Mouse (Mus musculus): Measurements from ENCODE around the gene Ugcg.

Ugcg gene

DNA sequence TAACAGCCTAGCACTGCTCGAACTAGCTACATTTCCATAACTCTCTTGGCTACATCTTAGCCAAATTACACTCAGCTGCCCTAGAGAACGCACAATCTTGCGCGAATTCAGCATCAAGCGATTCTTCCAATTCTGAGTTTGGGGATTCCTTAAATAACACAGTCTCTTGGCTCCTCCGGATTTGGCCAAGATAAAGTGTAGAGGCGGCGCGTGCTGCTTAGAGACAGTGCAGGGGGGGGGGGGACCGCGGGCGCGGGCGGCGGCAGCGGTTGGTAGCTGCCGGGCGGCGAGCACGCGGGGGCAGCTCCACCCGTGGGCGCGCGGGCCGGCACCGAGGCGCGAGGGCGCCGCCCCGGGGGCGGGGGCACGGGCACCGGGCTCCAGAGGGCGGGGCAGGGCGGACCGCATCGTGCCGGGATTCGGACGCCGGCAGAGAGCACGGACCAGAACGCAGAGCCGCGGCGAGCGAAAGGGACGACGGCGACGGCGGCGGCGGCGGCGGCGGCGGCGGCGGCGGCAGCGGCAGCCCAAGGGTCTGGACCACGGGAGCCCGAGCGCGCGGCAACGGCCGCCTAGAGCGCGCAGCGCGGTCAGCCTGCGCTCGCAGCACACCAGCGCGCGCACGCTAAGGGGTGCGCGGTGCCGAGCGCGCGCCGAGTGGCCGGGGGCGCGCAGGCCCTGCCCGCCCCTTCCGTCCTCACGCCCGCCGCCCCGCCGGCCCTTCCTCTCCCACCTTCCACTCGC is at the start of gene Ugcg:
TSS of gene Ugcg (plus strand) at position 456 of the 744 bp plus-strand sequence.
- DNase-seq: peak; percentile 75 to 89

DNA sequence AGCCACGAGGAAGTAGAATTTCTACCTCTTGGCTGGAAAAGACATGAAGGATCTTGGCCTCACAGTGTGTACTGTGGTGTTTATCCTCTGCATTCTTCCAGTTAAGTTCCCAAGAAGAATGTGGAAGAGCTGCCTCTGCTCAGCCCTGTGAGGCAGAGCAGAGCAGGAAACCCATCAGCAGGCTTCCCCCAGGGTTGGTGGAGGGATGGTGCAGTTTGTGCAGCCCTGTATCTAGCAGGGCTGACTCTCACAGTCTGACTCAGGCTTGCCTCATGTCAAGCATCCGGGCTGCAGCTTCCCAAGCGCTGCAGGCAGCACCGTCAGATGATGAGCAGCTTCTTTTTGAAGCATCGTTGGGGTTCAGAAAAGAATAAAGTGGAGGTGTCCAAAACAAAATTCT is 40.0 kb upstream of the Ugcg start:
- DNase-seq: no peak

DNA sequence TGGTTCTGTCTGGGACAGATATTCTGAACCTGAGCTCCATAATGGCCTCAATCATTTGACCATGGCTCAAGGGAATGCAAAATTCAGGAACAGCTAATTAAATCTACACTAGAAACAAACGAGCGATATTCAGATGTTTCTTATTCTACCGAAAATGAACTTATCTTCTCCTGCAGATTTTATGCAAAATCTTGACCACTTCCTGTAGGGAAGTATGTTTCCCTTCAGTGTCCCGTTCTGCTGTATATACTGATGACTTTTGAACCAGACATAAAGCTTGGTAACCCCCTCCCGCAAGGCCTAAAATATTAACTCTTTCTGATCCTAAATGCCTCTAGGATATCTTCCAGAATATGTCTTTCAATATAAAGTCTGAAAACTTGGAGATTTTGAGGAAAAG is 38.1 kb upstream of the Ugcg start:
- no peak for DNase-seq

DNA sequence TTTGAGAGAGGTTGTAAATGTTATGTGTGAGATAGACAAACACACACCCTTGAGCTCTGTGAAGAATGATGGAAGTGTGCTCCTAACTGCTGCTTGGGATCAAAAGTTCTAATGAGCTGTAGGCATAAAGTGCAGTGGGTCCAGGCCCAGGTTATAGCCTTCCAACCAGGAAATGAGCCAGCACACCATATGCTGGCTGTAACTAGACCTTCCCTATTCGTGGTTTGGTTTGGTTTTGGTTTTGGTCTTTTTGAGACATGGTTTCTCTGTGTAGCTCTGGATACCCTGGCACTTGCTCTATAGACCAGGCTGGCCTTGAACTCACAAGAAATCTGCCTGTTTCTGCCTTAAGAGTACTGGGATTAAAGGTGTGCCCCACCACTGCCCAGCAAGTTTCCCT is 37.1 kb upstream of the Ugcg start:
- DNase-seq: no peak

DNA sequence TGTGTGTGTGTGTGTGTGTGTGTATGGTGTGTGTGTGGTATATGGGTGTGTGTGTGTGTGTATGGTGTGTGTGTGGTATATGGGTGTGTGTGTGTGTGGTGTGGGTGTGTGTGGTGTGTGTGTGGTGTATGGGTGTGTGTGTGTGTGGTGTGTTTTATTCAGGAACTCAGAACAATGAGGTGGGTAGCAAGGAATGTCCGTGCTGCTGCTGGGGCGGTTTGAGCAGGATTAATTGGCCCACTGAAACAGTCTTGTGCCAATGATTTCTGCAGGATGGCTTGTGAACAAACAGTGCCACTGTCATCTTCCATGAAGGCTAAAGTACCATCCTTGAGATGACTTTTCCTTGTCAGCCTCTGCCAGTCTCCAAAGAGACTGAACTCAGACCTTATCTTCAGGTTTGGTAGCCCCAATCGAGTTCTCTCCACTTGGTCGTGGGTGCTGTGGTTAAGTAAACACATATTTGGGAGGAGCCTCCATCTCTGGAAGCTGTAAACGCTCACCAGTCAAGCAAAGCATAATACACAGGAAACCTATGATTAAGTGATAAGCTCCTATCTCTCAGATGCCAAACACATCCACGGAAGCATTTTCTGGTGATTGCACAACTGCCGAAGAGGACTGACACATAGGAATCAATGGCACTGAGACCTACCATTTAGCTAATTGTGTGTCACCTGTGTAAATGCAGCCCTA is 32.0 kb upstream of the Ugcg start:
- no peak for DNase-seq

DNA sequence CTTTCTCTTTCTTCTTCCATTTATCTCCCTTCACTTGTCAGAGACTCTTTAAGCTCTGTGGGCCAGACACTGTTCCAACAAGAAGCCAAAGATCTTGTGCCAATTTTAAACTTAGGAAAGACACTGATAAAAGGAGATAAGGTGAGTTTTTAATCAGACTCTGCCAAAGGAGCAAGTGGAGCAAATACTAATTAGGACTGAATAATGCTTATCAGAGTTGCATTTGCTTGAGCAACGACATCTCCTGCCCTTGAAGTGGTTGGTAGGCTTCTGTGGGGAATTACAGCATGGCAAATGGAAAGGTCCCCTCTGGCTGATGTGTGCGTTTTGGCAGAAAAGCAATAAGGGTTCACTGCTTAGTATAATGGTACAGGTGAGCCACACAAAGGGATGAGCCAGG is 31.4 kb upstream of the Ugcg start:
- no peak for DNase-seq

- DNase-seq: no peak
These were observed 28.8 kb upstream of the Ugcg start for GRCm38 (mm10) chr4:59160289-59160688.

DNA sequence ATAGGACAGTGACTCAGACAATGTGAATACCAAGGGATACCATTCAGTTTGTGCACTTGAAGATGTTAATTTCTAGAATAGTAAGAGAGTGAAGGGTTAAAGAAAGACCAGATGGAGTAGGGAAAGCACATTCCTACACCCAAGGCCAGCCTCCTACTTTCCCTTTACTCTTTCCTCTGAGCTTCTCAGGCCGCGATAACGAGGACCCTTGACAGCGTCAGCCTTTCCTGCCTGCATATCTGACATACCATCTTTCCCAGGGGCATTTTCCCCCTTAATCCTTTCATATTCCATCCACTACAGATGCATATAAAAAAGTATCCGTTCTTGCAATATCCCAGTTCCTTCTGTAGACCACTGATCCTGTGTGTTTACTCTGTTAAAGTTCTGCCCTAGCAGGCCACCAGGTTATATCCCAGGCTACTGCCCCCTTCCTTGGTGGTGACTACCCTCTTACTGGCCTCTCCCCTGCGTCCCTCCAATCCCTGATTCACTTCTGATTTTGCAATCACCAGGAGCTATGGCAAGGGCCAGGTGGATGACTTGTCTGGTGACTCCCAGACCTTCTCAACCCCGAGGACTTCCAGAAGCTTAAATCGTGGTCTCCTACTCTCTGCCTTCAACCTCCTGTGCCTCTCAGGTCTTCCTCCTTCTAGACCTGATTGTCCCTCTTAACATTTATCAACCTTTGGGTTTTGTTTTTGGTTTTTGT is 27.9 kb upstream of the Ugcg start:
- no peak for DNase-seq

DNA sequence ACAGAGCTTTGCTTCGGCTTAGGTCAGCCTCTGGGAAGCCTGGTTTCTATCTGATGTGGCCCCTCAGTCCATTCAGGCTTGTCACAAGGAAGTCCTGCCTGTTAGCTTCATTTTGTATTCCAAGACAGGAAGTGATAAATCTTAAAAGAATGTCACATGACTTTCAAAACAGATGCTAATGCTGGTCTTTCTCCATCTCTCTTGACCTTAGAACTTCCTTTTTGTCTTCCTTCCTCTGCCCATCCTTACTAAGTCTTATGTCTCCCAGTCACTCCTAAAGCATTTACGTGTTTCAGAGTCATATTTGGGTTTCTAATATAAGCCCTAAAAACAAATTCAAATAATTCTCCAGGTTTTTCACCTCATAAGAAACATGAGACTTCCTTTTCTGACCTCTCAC is 25.0 kb upstream of the Ugcg start:
- no peak for DNase-seq

DNA sequence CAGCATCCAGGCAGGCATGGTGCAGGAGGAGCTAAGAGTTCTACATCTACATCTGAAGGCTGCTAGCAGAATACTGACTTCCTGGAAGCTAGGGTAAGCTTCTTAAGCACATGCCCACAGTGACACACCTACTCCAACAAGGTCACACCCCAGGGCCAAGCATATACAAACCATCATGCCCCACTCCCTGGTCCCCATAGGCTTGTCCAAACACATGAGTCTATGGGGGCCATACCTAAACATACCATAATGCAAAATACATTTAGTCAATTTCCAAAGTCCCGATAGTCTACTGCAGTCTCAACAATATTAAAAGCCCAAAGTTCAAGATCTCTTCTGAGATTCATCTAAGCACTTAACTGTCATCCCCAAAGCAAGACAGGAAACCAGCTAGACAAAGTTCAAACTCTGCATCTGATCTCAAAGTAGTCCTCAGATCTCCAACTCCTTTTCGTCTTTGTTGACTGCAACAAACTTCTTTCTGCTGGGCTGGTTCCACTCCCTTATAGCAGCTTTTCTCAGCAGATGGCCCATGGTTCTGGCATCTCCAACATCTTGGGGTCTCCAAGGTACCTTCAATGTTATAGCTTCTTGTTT is 21.7 kb upstream of the Ugcg start:
- DNase-seq: no peak

GRCm38 (mm10) chr4:59169981-59170380 is 19.1 kb upstream of the Ugcg start:
- DNase-seq: no peak

- DNase-seq: peak; percentile 36
These were observed 16.4 kb upstream of the Ugcg start for GRCm38 (mm10) chr4:59172616-59173015.

GRCm38 (mm10) chr4:59173181-59173922 is 15.7 kb upstream of the Ugcg start:
- DNase-seq: no peak

- no peak for DNase-seq
These were observed 14.1 kb upstream of the Ugcg start for GRCm38 (mm10) chr4:59175003-59175402.

GRCm38 (mm10) chr4:59175929-59176328 is 13.1 kb upstream of the Ugcg start:
- no peak for DNase-seq

DNA sequence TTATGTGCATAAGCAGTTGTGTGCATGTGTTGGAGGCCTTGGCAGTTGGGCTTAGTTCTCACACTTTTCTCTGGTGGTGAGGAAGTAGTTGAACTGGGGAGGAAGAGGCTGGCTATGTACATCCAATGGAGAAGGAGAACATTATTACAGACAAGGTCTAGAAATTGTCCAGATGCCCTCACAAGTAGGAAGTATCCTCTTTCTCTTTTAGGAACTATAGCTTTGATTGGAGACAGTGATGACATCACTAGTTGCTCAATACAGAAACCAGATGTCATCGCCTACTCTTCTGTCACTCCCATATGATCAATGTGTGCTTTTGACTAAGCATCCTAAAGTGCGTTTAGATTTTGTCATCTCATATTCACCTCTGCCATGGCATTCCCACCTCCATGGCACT is 11.5 kb upstream of the Ugcg start:
- DNase-seq: no peak

- peak in 1 of 2 experiments; percentile 25 for DNase-seq
These were observed 7.5 kb upstream of the Ugcg start for GRCm38 (mm10) chr4:59181320-59182271.

DNA sequence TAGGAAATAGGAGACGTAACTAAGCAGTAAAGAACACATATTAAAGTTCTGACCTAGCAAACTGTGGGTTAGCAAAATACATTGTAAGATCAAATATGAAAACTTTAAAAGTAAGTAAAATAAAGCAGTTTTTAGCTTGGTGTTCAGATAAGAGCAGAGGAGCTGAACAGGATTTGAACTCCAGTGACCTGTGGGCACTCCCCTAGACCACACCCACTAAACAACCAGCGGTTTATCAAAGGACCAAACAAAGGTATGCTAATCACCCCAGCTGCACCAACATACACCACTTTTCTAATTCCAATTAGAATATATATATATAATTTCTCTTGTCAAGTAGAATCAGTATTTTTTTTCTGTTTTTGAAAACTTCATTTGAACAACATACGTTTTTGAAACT is 3.4 kb upstream of the Ugcg start:
- DNase-seq: no peak

DNA sequence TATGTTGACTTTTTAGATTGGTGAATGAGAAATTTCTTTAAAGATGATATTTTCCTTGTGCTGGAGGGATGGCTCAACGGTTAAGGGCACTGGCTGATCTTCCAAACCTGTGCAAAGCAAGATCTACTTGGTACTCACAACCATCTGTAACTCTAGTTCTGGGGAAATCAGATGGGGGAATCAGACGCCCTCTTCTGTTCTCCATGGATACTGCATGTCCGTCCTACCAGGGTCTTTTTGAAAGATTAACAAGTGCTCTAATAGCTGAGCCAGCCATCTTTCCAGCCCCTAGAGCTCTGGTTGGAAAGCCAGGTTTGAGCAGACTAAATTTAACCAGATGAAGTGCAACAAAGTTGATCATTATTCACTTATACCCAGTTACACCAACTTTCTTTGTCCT is 1.8 kb upstream of the Ugcg start:
- peak; percentile 44 to 59 for DNase-seq

DNA sequence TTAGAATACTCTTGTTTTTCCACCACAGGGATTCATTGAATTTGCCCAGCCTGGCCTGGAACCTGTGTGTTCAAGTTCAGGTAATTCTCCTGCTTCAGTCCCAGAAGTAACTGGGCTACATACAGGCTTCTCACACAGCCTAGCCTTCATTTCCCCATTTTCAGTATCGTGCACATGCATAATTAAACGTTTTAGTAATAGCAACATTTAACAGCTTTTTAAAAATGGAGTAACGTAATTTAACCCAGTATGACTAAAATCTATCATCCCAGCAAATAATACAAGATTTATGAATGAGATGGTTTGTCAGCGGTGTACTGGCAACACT is 619 bp upstream of the Ugcg start:
- no peak for DNase-seq

DNA sequence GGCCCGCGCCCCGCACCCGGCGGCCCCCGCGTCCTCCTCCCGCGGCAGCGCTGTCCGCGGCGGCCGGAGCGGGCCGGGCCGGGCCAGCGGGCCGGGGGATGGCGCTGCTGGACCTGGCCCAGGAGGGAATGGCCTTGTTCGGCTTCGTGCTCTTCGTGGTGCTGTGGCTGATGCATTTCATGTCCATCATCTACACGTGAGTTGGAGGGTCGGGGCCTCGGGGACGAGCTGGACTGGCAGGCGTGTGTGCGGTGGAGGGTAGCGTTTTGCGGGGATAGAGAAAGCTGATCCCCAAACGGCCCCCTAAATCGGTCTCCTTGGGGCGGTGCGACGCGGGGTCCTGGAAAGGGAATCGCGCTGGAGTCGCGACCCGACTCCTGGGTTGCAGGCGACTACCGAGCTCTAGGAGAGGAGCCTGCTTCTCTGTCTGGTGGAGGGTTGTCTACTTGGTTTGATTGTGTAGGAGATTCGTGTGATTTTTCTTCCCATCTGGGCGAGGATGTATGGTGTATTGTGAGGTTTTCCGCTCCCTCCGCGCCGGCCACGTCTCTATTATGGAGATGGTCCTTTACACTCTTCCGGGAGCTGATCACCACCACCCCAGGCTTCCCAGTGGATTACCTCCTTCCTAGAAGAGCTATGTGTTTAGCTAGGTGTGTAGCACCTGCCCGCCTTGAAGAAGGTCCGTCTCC is 635 bp downstream of the Ugcg start:
- peak in 1 of 2 experiments; percentile 24 for DNase-seq

All from kidney, postnatal 36 days (tissue).